Mouse (Mus musculus) spleen, postnatal 36 days (tissue): ENCODE measurements around the gene Vmn1r215.
"Not testable (repeated sequence)": the region's sequence is repeated elsewhere in the genome, so short reads cannot be mapped to it uniquely, and the experiment has no call there.

Experiments used
- DNase-seq, 2 experiments: peaks; one replicate each; pipeline ENCODE4 v3.0.0; 2022; ENCODE audit warnings: low spot score in 2 of 2, mixed read lengths in 1 of 2

Vmn1r215 gene

DNA sequence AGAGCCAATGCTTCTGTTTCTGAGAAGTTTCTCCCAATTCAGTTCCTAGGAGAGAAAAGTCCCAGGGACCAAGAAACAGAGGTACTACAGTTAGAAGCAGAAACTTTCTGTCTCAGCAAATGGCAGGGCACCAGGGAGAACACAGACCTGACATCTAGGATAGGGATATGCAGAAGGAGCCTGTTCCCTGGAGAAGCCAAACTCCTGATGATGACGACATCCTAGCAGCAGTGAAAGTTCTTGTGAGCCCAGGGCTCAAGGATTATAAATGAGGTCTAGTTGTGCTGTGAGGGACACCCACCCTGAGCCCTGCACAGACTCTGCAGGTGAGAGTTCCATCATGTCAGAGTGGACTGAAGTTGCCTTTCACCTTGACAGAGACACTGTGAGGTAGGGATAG, at the start of gene Vmn1r215:
TSS of gene Vmn1r215 (plus strand) at position 301 of the 400 bp plus-strand sequence.
- no peak for DNase-seq

DNA sequence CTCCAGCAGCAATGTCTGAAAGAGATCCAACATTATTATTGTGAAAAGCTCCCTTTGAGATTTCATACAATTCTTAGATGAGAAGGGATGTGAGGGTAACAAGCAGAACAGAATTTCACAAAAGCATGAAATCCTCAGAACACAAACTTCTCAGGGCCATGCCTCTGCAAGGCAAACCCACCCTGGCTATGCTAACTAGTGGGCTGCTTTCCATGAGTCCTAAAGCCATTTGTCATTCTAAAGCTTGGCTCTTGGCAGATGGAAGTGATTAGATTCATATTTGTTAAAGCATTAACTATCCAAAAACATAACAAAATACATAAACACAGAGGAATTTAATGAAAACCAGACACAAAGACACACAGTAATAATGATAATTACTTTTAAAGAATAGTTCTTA, 49.7 kb upstream of the Vmn1r215 start:
- DNase-seq, result no peak

DNA sequence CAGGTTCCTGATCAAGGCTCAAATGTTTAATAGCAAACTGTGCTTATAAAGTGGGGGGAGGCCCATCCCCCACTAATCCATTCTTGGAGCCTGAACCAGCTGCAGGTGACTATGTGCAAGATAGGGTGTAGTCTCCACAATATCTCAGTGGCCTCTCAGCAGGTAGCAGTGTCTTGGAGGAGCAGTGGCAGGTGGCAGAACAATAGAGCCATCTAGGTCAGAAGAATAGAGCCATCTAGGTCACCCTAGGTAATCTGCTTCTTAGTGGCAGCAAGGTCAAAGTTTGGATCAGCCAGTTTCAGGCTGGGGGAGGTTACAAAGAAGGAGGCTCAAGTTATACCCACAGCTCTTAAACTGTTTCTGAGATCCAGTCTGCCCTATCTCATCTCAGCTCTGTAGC, 43.0 kb upstream of the Vmn1r215 start:
- DNase-seq, result no peak

DNA sequence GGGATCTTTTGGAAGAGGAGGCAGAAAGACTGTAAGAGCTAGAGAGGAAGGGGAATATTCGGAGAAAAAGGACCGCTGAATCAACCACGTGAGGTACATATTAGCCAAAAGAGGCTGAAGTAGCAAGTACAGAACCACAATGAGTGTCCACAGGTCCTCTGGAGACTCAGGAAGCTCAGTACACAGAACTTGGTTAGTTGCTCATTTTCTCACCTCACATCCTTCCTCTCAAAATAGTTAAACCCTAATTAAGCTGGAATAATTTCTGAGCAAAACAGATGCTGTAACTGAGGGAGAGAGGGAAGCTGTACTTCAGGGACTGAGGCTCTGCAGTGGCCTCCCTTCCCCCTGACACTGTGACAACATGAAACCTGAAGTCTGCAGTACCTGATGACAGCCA, 37.7 kb upstream of the Vmn1r215 start, which contains the start of gene Vmn1r214:
TSS of gene Vmn1r214 (plus strand) at position 301 of the 400 bp plus-strand sequence.
- no peak for DNase-seq

DNA sequence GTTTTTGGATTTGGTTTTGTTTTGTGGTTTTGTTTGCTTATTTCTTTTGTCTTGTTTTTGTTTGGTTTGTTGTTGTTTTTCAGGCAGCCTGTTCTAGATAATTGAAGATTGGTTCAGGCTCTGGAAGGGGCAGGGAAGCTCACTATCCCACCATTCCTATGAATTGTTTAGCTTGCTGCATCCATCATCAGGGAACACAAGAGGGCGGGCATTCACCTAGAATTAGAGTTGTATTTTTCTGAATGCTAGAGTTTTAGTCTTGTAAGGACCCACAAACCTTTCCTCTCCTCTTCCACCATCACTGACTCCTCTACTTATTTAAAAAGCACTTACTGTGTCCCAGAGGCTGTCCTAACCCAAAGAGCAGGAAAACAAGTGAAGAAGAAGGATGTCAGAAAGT, 10.0 kb upstream of the Vmn1r215 start:
- no peak for DNase-seq

DNA sequence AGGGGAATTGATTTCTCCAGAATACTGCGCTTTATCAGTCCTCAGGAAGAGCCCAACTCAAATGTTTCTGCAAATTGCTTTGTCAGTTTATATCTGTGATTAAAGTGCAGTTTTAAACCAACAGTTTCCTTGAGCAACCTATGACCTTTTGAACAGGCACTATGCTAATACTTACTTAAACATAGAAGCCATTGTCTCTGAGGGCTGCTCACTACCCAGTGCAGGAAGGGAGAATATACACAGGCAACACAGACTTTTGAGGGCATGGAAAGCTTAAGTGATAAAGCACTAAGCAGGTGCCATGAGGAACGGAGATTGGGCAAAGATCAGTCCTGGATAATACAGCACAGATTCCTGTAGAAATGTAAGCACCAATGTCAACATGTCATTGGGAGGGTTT, 1.5 kb downstream of the Vmn1r215 start:
- no peak for DNase-seq

DNA sequence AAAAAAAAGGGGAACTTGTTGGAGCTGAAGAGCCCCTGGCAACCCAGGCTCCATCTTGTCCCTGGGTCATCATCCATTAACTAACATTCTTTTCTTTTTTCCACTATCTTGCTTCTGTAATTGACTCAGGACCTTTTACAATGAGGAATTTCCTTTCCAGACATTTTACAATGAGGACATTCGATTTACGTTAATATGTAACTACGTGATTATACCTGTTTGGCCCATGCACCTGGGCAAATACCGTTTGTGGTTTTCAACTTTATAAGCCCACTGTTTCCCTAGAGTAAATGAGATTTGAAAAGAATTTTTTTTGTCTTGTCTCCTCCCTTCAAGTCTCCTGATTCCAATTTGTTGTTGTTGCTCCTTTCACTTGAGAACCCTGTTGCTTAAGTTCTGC, 26.6 kb downstream of the Vmn1r215 start:
- DNase-seq, result no peak

DNA sequence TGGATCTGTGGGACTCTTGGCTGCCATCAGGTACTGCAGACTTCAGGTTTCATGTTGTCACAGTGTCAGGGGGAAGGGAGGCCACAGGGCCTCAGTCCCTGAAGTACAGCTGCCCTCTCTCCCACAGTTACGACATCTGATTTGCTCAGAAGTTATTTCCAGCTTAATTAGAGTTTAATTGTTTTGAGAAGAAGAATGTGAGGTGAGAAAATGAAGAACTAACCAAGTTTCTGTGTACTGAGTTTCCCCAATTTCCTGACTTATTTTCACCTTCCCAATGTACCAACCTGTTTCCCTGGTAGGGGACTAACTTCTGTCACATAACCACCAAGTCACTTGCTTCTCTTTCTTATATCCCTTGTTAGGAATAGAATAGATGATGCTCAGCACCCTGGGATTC, 50.3 kb downstream of the Vmn1r215 start, which contains the start of gene Vmn1r217:
TSS of gene Vmn1r217 (minus strand) at position 101 of the 400 bp plus-strand sequence.
- not testable (repeated sequence) for DNase-seq

DNA sequence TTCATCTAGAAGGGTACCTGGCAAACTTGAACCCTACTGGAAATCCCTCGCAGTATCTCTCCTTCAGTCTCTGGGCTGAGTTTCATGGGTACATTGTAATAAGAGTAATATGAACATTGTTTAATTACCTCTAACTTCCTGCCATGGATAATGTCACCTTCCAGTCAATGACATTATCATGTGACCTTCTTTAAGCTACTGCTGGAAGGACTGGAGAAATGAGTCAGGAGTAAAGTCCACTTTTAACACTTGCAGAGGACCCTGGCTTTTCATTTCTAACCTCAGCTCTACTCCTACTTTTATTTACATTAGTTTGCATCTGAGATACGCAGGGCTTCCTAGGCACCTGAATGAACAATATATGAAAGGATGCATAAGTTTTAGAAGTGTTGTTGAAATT, 52.8 kb downstream of the Vmn1r215 start:
- no peak for DNase-seq
